Mouse (Mus musculus): ENCODE measurements around the gene Mrpl52.

Mrpl52 gene

GRCm38 (mm10) chr14:54426689-54427398 lies at the start of gene Mrpl52:
Mrpl52 (plus strand) TSS chr14:54426909.
- peak; percentile 86 to 91 for DNase-seq (ENCODE audit: low spot score in 2 of 2)

GRCm38 (mm10) chr14:54377166-54377565 lies 49.5 kb upstream of the Mrpl52 start:
- DNase-seq (ENCODE audit: low spot score in 2 of 2), result no peak

- DNase-seq (ENCODE audit: low spot score in 2 of 2), result no peak
Measured at GRCm38 (mm10) chr14:54379571-54379970, 47.1 kb upstream of the Mrpl52 start.

- DNase-seq (ENCODE audit: low spot score in 2 of 2), result no peak
Measured at GRCm38 (mm10) chr14:54380616-54381015, 46.1 kb upstream of the Mrpl52 start.

GRCm38 (mm10) chr14:54381816-54382215 lies 44.9 kb upstream of the Mrpl52 start:
- no peak for DNase-seq (ENCODE audit: low spot score in 2 of 2)

GRCm38 (mm10) chr14:54382641-54383040 lies 44.1 kb upstream of the Mrpl52 start:
- peak in 1 of 2 experiments; percentile 21 for DNase-seq (ENCODE audit: low spot score in 2 of 2)

- no peak for DNase-seq (ENCODE audit: low spot score in 2 of 2)
Measured at GRCm38 (mm10) chr14:54383355-54383771, 43.3 kb upstream of the Mrpl52 start.

GRCm38 (mm10) chr14:54384396-54384795 lies 42.3 kb upstream of the Mrpl52 start:
- no peak for DNase-seq (ENCODE audit: low spot score in 2 of 2)

- no peak for DNase-seq (ENCODE audit: low spot score in 2 of 2)
Measured at GRCm38 (mm10) chr14:54385968-54386618, 40.6 kb upstream of the Mrpl52 start.

- DNase-seq (ENCODE audit: low spot score in 2 of 2), result no peak
Measured at GRCm38 (mm10) chr14:54387546-54387945, 39.2 kb upstream of the Mrpl52 start.

- DNase-seq (ENCODE audit: low spot score in 2 of 2), result no peak
Measured at GRCm38 (mm10) chr14:54390843-54391242, 35.9 kb upstream of the Mrpl52 start.

GRCm38 (mm10) chr14:54393794-54394193 lies 32.9 kb upstream of the Mrpl52 start:
- DNase-seq (ENCODE audit: low spot score in 2 of 2), result no peak

- no peak for DNase-seq (ENCODE audit: low spot score in 2 of 2)
Measured at GRCm38 (mm10) chr14:54394309-54394708, 32.4 kb upstream of the Mrpl52 start.

GRCm38 (mm10) chr14:54396685-54397084 lies 30.0 kb upstream of the Mrpl52 start:
- DNase-seq (ENCODE audit: low spot score in 2 of 2), result no peak

GRCm38 (mm10) chr14:54397872-54398527 lies 28.7 kb upstream of the Mrpl52 start:
- no peak for DNase-seq (ENCODE audit: low spot score in 2 of 2)

GRCm38 (mm10) chr14:54398528-54398916 lies 28.2 kb upstream of the Mrpl52 start:
- no peak for DNase-seq (ENCODE audit: low spot score in 2 of 2)

- no peak for DNase-seq (ENCODE audit: low spot score in 2 of 2)
Measured at GRCm38 (mm10) chr14:54398921-54399382, 27.8 kb upstream of the Mrpl52 start.

GRCm38 (mm10) chr14:54401723-54402122 lies 25.0 kb upstream of the Mrpl52 start:
- DNase-seq (ENCODE audit: low spot score in 2 of 2), result no peak

GRCm38 (mm10) chr14:54408336-54409056 lies 18.2 kb upstream of the Mrpl52 start:
- DNase-seq (ENCODE audit: low spot score in 2 of 2), result no peak

- no peak for DNase-seq (ENCODE audit: low spot score in 2 of 2)
Measured at GRCm38 (mm10) chr14:54409057-54409645, 17.6 kb upstream of the Mrpl52 start.

GRCm38 (mm10) chr14:54409980-54410810 lies 16.5 kb upstream of the Mrpl52 start:
- no peak for DNase-seq (ENCODE audit: low spot score in 2 of 2)
